Mouse (Mus musculus): Measurements from ENCODE around the gene Tmtc2.

Gene Tmtc2

DNA sequence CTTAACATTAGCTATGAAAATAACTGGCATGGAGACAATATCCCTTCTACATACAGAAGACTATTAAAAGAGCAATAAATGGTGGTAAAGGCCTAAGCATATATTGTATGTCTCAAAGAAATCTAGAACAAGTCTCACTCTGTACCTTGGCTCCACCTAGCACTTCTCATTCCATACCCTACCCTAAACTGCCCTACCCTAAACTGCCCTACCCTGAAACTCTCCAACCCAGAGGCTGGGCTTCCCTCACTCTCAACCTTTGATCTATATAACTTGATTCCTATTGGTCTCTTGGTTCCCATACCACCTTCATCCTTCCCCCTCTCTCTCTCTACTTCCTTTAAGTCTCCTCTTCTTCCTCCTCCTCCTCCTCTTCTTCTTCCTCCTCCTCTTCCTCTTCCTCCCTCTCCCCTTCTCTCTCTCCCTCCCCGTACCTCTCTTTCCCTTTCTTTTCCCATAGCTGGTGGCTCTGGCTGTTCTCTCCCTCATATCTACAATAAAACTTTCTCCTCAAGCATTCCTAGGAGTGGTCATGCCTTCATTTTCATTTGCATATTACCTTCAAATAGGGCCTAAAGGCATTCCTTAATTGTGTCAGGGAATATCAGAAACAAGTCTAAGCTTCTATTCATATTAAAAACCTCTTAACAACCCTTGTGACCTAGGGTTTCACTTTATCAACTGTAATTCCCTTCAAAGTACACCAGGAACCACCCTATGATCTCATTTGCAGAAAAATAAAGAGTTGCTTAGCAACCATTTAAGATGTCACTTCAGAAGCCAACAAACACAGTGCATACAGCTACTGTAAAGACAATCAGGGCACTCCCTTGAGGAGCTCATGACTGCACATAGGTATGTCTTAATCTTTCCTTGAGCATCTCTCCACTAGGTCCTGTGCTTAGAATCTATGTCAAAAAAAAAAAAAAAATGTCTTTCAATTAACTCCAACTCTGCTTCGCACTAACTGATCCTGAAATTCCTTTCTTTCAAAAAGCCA lies 29.9 kb downstream of the Tmtc2 start:
- DNase-seq, result no peak

DNA sequence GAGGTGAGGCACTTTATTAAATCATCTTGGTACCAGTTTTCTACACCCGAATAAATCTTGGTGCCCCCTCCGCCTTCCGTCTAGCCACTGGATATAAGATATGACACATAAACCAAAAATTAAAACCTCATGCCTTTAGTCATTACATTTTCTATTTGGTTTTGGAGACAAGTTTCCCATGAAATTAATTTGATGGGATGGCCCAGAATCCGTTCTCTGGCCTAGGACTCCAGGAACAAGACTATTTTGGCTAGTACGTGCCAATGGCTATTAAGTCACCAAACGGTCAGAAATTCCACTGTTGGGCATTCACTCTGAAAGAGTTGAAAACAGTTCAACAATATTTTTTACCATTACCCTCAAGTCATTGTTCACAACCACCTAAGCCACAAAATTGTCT lies 32.2 kb downstream of the Tmtc2 start:
- DNase-seq, result no peak

- no peak for DNase-seq
Measured at GRCm38 (mm10) chr10:105539697-105540096, 34.6 kb downstream of the Tmtc2 start.

DNA sequence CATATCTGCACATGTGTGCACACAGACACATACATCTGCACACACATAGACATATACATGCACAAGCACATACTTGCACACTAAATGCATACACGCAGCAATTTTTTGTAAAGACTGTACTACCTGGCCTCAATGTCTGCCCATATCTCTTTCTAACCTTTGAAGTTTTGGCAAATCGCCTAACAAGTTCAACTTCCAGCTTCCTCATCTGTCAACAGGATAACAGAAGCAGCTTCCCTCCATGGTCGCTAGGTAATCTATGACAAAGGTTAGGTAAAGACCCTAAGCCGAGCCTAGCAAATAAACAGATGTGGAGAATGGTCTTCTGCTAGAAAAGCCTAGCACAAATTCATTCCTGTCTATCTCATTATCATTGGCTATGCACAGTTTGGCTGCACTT lies 37.3 kb downstream of the Tmtc2 start:
- no peak for DNase-seq

GRCm38 (mm10) chr10:105535848-105536247 lies 38.4 kb downstream of the Tmtc2 start:
- no peak for DNase-seq

DNA sequence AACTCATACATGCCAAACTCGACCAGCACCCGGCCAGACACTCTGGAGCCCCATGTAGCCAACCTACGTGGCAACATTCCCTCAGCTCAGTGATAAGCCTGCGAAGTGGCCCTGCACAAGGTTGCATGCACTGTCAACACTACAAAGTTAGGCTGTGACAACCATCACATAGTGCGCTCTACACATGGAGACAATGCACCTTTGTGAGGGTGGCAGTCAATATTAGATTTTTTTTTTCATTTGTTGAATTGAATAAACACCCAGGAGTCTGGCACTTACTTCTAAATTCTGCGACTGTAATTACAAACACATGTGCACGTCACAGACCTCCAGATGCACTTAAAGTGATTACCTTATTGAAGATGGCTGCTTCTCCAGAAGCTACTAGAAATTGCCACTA lies 41.5 kb downstream of the Tmtc2 start:
- DNase-seq, result no peak

- DNase-seq, result no peak
Measured at GRCm38 (mm10) chr10:105532019-105532525, 42.2 kb downstream of the Tmtc2 start.

GRCm38 (mm10) chr10:105531080-105531894 lies 43.0 kb downstream of the Tmtc2 start:
- no peak for DNase-seq

DNA sequence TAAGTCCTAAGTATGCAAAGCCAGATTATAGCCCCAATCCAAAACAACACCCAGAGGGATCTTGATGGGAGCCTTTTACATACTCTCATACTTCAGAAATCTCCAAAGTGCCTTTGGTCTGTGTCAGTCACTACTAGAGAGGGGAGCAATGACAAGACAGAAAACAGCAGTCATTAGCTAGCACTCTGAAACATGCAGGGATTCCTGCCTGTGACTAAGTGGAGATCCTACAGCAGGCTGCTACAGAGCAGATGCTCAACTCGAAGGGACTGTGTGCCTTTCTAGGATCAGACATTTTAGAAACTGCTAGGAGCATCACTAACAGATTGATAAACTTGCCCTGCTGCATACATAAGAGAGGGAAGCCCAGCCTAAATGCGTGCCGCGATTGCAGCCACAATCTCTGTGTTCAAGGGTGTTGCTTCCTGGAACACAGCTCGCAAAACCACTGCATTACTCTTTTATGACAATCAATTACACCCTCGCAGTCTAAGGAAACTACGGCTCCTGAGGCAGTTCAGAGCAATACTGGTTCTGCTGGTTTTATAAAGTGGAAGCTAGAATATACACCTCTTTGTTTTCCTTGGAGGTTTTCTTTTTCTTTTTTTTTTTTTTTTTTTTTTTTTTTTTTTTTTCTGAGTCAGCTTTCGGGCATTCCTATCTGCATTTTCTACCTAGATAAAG lies 50.7 kb downstream of the Tmtc2 start:
- no peak for DNase-seq

GRCm38 (mm10) chr10:105522431-105522830 lies 51.8 kb downstream of the Tmtc2 start:
- DNase-seq, result no peak

GRCm38 (mm10) chr10:105519154-105519806 lies 55.0 kb downstream of the Tmtc2 start:
- no peak for DNase-seq

DNA sequence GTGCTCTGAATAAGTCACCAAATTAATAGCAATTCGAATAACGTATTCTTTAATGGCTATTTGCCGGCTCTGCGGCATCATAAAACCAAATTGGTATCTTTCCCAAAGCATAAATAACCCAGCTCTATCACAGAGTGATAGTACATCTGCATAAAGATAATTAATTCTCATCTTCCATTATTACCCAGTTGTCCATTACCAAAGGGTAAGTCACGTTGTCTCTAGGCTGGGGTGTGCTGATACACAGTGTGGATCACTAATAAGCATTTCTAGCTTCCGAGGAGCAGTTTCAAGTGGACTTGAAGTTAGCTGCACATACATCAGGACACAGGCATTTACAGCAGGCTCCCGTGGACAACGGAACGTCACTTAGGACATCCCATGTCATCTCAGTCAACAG lies 56.1 kb downstream of the Tmtc2 start:
- DNase-seq, result no peak

DNA sequence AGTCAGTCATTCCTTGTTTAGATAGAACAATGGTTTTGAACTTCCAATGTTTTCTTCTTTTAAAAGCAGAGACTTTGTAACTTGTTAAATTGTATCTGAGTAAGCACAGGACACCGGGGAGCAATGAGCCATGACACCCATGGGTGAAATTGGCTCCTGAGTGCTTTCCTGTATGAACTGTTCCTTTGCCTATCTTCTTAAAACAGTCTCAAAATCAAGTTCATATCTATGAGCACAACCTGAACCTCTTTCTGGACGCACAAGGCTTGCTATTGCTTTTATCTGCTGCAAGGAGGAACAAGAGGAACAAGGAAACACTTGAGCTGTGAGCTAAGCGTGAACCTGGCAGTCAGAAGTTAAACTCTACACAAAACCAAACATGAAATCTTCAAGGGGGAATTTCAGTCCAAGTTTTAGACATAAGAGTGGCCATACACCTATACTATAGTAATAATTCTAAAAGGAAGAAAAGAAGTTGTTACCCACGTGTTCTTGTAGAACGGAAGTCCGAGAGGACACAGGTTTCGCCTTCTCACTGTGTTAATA lies 60.4 kb downstream of the Tmtc2 start:
- no peak for DNase-seq

GRCm38 (mm10) chr10:105509896-105510272 lies 64.4 kb downstream of the Tmtc2 start:
- no peak for DNase-seq

DNA sequence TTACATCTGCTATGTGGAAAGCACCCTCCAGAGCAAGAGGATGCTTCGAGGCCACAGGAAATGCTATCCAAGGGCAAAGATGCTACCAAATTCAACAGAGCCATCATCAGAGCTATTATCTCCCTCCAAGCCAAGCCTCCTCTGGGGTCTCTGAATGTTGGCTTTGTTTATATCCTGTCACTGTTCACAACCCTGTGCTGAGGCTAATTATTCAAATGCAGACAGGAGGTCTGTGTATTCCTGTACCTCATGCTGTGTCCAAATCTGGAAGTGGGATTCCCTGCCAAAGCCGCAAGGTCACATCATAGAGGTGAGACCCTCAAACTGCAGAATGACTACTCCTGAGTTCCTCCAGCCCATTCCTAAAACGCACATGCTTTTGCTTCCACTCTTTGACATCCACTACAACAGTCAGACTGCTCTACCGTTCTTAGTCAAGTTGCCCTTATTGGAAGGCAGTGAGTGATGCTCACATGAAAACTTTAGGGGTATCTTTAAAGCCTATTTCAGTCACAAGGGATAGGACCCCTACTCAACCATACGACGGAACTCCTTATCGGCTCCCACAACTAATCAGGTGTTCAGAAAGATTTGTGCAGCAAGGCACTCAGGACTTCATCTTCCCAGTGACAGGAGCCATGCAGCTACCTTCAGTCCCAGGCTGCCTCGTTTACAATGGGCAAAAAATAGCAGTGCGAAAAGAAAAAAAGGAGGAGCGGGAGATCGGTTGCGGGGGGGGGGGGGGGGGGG lies 64.9 kb downstream of the Tmtc2 start:
- DNase-seq, result no peak

DNA sequence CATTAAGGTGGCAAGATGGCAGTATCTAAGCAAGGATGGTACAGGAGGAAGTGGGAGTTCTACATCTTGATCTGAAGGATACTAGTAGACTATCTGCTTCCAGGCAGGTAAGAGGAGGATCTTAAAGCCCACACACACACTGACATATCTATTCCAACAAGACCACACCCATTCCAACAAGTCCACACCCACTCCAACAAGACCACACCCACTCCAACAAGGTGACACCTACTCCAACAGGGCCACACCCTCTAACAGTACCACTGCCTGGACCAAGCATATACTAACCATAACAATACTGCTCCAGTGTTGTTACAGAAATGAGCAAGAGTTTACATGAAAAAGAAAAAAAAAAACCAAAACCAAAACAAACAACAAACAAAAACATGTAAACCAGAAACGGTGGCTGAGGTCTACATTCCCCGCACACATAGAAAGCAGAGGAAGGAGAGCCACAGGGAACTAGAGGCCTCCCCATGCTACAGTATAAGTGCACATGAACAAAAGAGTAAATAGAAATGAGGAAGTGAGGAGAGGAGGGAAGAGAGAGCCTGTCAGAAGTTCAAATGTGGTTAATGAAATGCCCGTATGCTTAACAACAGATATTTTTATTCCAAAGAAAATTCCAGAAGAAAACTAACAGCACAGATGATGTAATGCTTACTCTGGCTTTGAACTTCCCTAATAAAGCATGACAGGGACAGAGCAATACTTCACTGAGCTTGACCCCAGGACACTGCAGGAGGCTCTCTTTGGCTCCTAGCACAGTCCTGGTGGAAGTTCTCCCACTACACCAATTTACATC lies 66.1 kb downstream of the Tmtc2 start:
- no peak for DNase-seq

- DNase-seq, result no peak
Measured at GRCm38 (mm10) chr10:105506046-105506445, 68.2 kb downstream of the Tmtc2 start.

- DNase-seq, result no peak
Measured at GRCm38 (mm10) chr10:105504472-105504871, 69.8 kb downstream of the Tmtc2 start.

DNA sequence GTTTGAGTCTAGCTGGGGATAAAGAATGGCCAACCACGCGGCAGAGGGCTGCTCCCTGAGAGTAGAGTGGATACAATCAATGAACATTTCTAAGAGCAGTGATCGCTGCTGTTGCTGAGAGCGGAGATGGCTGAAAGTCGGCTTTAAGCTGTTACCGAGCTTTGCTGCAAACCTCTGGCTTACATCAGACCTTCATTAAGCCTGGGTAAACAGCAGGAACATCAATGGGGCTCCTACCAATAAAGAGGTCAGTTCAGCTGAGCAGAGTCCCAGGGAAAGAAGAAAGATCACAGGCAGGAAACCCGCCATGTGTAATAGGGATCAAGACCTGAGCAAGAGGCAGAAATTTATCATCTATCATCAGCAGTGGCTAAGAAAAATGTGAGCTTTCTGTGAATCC lies 72.5 kb downstream of the Tmtc2 start:
- DNase-seq, result no peak

GRCm38 (mm10) chr10:105500482-105500881 lies 73.8 kb downstream of the Tmtc2 start:
- DNase-seq, result peak; percentile 14
